Mouse (Mus musculus) gastrocnemius, postnatal 14 days (tissue): ENCODE data around the gene Actb. TPM values are rescaled to one million over a fixed set of nuclear protein-coding genes. Genes with fewer than 3 reads are reported as not detected.
"Not testable (repeated sequence)": the region's sequence is repeated elsewhere in the genome, so short reads cannot be mapped to it uniquely, and the experiment has no call there.

Source experiments
- DNase-seq: peaks from one replicate; pipeline ENCODE4 v3.0.0; 2021; ENCODE audit warnings: mixed read lengths
- intact Hi-C: fragments of 180-260 bp; cut with DNase I; formaldehyde crosslinking; loops from one replicate; pipeline ENCODE4 v1.15.1; 2025; ENCODE audit warnings: low total_unique reads
- total RNA-seq, 2 experiments: library from RNA; stranded (reverse); gene quantifications; 2 replicates each; pipeline ENCODE4 v1.2.3; 2021

Gene Actb
- total RNA-seq, 2 experiments from 2014 or later: 856 to 1,248 TPM

- intact Hi-C loops: no loop called here
- no peak for DNase-seq
These were observed 1.4 kb downstream of the Actb start for GRCm38 (mm10) chr5:142905038-142905695.

- DNase-seq: no peak
These were observed 2.1 kb downstream of the Actb start for GRCm38 (mm10) chr5:142904208-142905037.

GRCm38 (mm10) chr5:142903470-142904207 is 2.9 kb downstream of the Actb start:
- intact Hi-C loops: no loop called here
- DNase-seq: no peak

More at GRCm38 (mm10) chr5:142904208-142905037, 2.1 kb downstream of the Actb start:
- intact Hi-C loops: no loop called here

- intact Hi-C loops: no loop called here
- no peak for DNase-seq
These were observed 3.8 kb downstream of the Actb start for GRCm38 (mm10) chr5:142902506-142903314.

- intact Hi-C loops: no loop called here
- DNase-seq: no peak
These were observed 4.6 kb downstream of the Actb start for GRCm38 (mm10) chr5:142901846-142902505.

GRCm38 (mm10) chr5:142901355-142901802 is 5.2 kb downstream of the Actb start:
- peak; percentile 77 for DNase-seq

GRCm38 (mm10) chr5:142900651-142901050 is 5.9 kb downstream of the Actb start:
- no peak for DNase-seq
- intact Hi-C loops: no loop called here

More at GRCm38 (mm10) chr5:142901355-142901802, 5.2 kb downstream of the Actb start:
- intact Hi-C loops: no loop called here

- intact Hi-C loops: no loop called here
These were observed 6.5 kb downstream of the Actb start for GRCm38 (mm10) chr5:142899932-142900533.

GRCm38 (mm10) chr5:142899057-142899601 is 7.4 kb downstream of the Actb start:
- DNase-seq: no peak
- intact Hi-C loops: no loop called here

More at GRCm38 (mm10) chr5:142899932-142900533, 6.5 kb downstream of the Actb start:
- DNase-seq: no peak

GRCm38 (mm10) chr5:142898316-142898715 is 8.2 kb downstream of the Actb start:
- DNase-seq: no peak
- intact Hi-C loops: no loop called here

- intact Hi-C loops: no loop called here
- no peak for DNase-seq
These were observed 8.8 kb downstream of the Actb start for GRCm38 (mm10) chr5:142897568-142898248.

GRCm38 (mm10) chr5:142896713-142897112 is 9.8 kb downstream of the Actb start:
- intact Hi-C loops: no loop called here
- no peak for DNase-seq

GRCm38 (mm10) chr5:142896192-142896591 is 10.4 kb downstream of the Actb start:
- intact Hi-C loops: no loop called here

GRCm38 (mm10) chr5:142894918-142895613 is 11.5 kb downstream of the Actb start, which contains the start of gene Fbxl18:
Gene Fbxl18 (minus strand): TSS chr5:142895421.
- peak; percentile 93 for DNase-seq
- intact Hi-C loops: no loop called here

More at GRCm38 (mm10) chr5:142896192-142896591, 10.4 kb downstream of the Actb start:
- no peak for DNase-seq

- intact Hi-C loops: no loop called here
- DNase-seq: no peak
These were observed 15.2 kb downstream of the Actb start for GRCm38 (mm10) chr5:142891396-142891795.

- intact Hi-C loops, DNase-seq: not testable (repeated sequence)
These were observed 19.0 kb downstream of the Actb start for GRCm38 (mm10) chr5:142887533-142887932.

GRCm38 (mm10) chr5:142886761-142887160 is 19.8 kb downstream of the Actb start:
- intact Hi-C loops: no loop called here
- DNase-seq: no peak
